ENCODE assay signal across 9 mouse cellular contexts in the genomic region with DNA sequence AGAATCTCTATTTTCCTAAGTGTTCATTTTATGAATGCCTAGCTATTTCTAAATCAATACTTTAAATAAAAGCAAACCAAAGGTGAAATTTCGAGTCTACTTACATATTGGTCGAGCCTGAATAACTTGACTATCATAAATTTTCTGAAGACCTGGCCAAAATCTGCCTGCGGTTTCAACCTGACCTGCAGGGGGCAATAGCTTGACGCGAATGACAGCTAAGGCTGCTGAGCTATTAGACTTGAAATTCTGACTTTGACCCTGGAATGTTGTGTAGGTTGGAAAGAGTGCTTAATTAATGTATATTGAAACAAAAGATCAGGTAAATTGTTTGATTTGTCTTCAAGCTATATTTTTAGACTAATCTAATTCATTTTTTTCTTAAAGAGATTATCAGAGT.
DNase-seq lines count a peak whose midpoint lies in the region; ATAC-seq and TF ChIP-seq lines count a peak whose summit lies in the region.
"Had no signal": no experiment of that assay in that cellular context is flagged by ENCODE, and none has a peak within 500 bp of the region (broad histone marks: within the 10 kb centered on the region; RNA-seq: fewer than 3 reads in every experiment).

No protein-coding gene starts in this region.

- H3K27me3 ChIP-seq in intestine, postnatal 0 days (replicated peaks; ENCODE audit: control insufficient read depth, insufficient read depth, low read length) = peaks cover 34% of the 10 kb centered on the region; the same call in 1 of the 2 replicates
- peaks cover 24% of the 10 kb centered on the region for H3K27me3 ChIP-seq in intestine, embryonic 15.5 days (replicated peaks)

- H3K9ac ChIP-seq in intestine, postnatal 0 days (ENCODE audit: low read depth, low read length) = no peak overlapping the region
- H3K9ac ChIP-seq in intestine, embryonic 15.5 days = no peak overlapping the region
- no peak overlapping the region for H3K9ac ChIP-seq in ES-E14 (ENCODE audit: insufficient read depth, low read depth, low read length, poor library complexity, severe bottlenecking)

- no peak overlapping the region for H3K27ac ChIP-seq in intestine, postnatal 0 days (ENCODE audit: low read depth, low read length)
- H3K27ac ChIP-seq in intestine, embryonic 15.5 days = no peak overlapping the region
- H3K27ac ChIP-seq in ES-E14 (ENCODE audit: insufficient read depth, low read depth, low read length, poor library complexity, severe bottlenecking) = no peak overlapping the region

- no peaks in the 10 kb centered on the region for H3K9me3 ChIP-seq in intestine, postnatal 0 days (ENCODE audit: control insufficient read depth)
- H3K9me3 ChIP-seq in intestine, embryonic 15.5 days = no peaks in the 10 kb centered on the region
- no peaks in the 10 kb centered on the region for H3K9me3 ChIP-seq in ES-E14 (ENCODE audit: control insufficient read depth, insufficient read depth, low read depth, low read length)

- peaks cover 4% of the 10 kb centered on the region; the same call in 1 of the 2 replicates for H3K4me1 ChIP-seq in intestine, postnatal 0 days (replicated peaks; ENCODE audit: control insufficient read depth, insufficient read depth, low read length)
- H3K4me1 ChIP-seq in intestine, embryonic 15.5 days (replicated peaks) = peaks cover 12% of the 10 kb centered on the region
- 0 out of 4 replicates have a peak, but pooled peaks cover 0 to 3% of the 10 kb centered on the region in 2 experiments for H3K4me1 ChIP-seq in ES-E14 (ENCODE audit: control insufficient read depth in 2 of 2, insufficient read depth in 2 of 2, low read length in 2 of 2, poor library complexity in 1 of 2)

- H3K4me3 ChIP-seq in intestine, postnatal 0 days (ENCODE audit: low read depth, low read length) = no peak overlapping the region
- no peak overlapping the region for H3K4me3 ChIP-seq in intestine, embryonic 15.5 days (replicated peaks)
- H3K4me3 ChIP-seq in ES-E14 (ENCODE audit: insufficient read depth in 1 of 2, low read depth in 1 of 2, low read length in 2 of 2, poor library complexity in 1 of 2, severe bottlenecking in 1 of 2) = no peak overlapping the region
- H3K4me3 ChIP-seq: megakaryocyte, embryonic 14.5 days had no signal

- no peak for DNase-seq in ES-E14 (ENCODE audit: low read depth, low spot score)
- DNase-seq in adrenal gland, postnatal 25 days = peak; percentile 60
- DNase-seq in forelimb bud, embryonic 11.5 days (ENCODE audit: low read depth, low spot score) = peak; percentile 67
- peak; percentile 71 to 81 for DNase-seq in left cerebral cortex, adult 18-20 months (ENCODE audit: low spot score in 2 of 2)
- DNase-seq in right cerebral cortex, adult 2 months (ENCODE audit: low spot score in 2 of 2) = peak; percentile 84 to 88
- no peak for DNase-seq in T-cell, adult 2 months (ENCODE audit: low spot score)

- in situ Hi-C loops in ES-E14 (cut with MboI; ENCODE audit: low sequenced_read_pairs in 2 of 2, unreplicated experiment in 2 of 2) = no loop called here

- TF ChIP-seq CTCF in intestine, postnatal 0 days (IDR thresholded peaks at IDR 0.05; ENCODE audit: low read depth) = peak; percentile 89

- no peak overlapping the region for H3K4me2 ChIP-seq in intestine, postnatal 0 days (replicated peaks; ENCODE audit: low read depth)
- no peak overlapping the region for H3K4me2 ChIP-seq in intestine, embryonic 15.5 days (replicated peaks)

- ATAC-seq in intestine, postnatal 0 days = no peak
- ATAC-seq in intestine, embryonic 15.5 days = no peak

- 1% methylated on average over 5 of the region's 5 CpGs for WGBS in intestine, postnatal 0 days
- WGBS in intestine, embryonic 15.5 days = under 1% methylated on average over 5 of the region's 5 CpGs

- H3K36me3 ChIP-seq in intestine, postnatal 0 days (ENCODE audit: control insufficient read depth, insufficient read depth) = no peaks in the 10 kb centered on the region
- H3K36me3 ChIP-seq in intestine, embryonic 15.5 days = no peaks in the 10 kb centered on the region
- no peaks in the 10 kb centered on the region for H3K36me3 ChIP-seq in ES-E14 (ENCODE audit: control insufficient read depth, insufficient read depth, low read length, poor library complexity, severe bottlenecking)

TF ChIP-seq in ES-E14, 5 proteins besides CTCF, POLR2A, EP300 and RAD21:
- TF ChIP-seq CHD2 (IDR thresholded peaks at IDR 0.05; ENCODE audit: low read depth, low read length) = no peak
- no peak for TF ChIP-seq ZNF384 (IDR thresholded peaks at IDR 0.05; ENCODE audit: low read depth, low read length)
- TF ChIP-seq HCFC1 (IDR thresholded peaks at IDR 0.05; ENCODE audit: borderline replicate concordance, insufficient read depth, low read length) = no peak
- TF ChIP-seq ZC3H11A (IDR thresholded peaks at IDR 0.05; ENCODE audit: borderline replicate concordance, low read depth, low read length) = peak; percentile 58
- TF ChIP-seq MAFK (IDR thresholded peaks at IDR 0.05; ENCODE audit: insufficient read depth, low read depth, low read length) = 0 out of 2 replicates have a peak, but pooled peaks have one; percentile 17

Comparison
In these comparisons a context has a peak if more than half of its experiments do, and no peak if none do; other contexts are left out.
1. DNase-seq: peak in adrenal gland, postnatal 25 days (single experiment), forelimb bud, embryonic 11.5 days (single experiment), left cerebral cortex, adult 18-20 months (2 of 2) and right cerebral cortex, adult 2 months (2 of 2); none in ES-E14 (single experiment) and T-cell, adult 2 months (single experiment).